Mouse (Mus musculus) heart, embryonic 10.5 days (tissue): ENCODE measurements around the gene Cmip. TPM values are rescaled to one million over a fixed set of nuclear protein-coding genes. Genes with fewer than 3 reads are reported as not detected.

ENCODE experiments used
- DNase-seq: peaks from one replicate; pipeline ENCODE4 v3.0.0-alpha.2; 2017; ENCODE audit warnings: low spot score
- H3K27ac ChIP-seq: fragments of 300-500 bp; sonication (generic); 2 replicates; pipeline ENCODE4 v1.5.1; 2016; ENCODE audit warnings: mild to moderate bottlenecking
- H3K27me3 ChIP-seq: fragments of 300-500 bp; sonication (generic); 2 replicates; pipeline ENCODE4 v1.6.1; 2016; ENCODE audit warnings: mild to moderate bottlenecking; ENCODE audit not compliant: poor library complexity, insufficient read depth, severe bottlenecking
- H3K36me3 ChIP-seq: fragments of 300-500 bp; sonication (generic); 2 replicates; pipeline ENCODE4 v1.6.1; 2016; ENCODE audit warnings: mild to moderate bottlenecking, moderate library complexity
- H3K4me1 ChIP-seq: fragments of 300-500 bp; sonication (generic); 2 replicates; pipeline ENCODE4 v1.6.1; 2016; ENCODE audit warnings: mild to moderate bottlenecking
- H3K4me3 ChIP-seq: fragments of 300-500 bp; sonication (generic); 2 replicates; pipeline ENCODE4 v1.5.1; 2016; ENCODE audit warnings: mild to moderate bottlenecking, moderate library complexity
- H3K9me3 ChIP-seq: fragments of 300-500 bp; sonication (generic); 2 replicates; pipeline ENCODE4 v1.6.1; 2016; ENCODE audit warnings: mild to moderate bottlenecking, moderate library complexity
- WGBS: fragments of 180-500 bp; shearing (Covaris S2); methylation state at CpG from one replicate; pipeline ENCODE4 v1.1.7; 2016; 5-methylcytosine and 5-hydroxymethylcytosine counted together
- polyA plus RNA-seq: library from polyadenylated mRNA; unstranded; fragments of >200 nt; fragmentation: Nextera tagmentation; extraction: Ambion mirVana; gene quantifications from 2 replicates; pipeline ENCODE4 v1.2.1, GENCODE M21; 2016

Cmip gene
- 6.4 and 8.3 TPM in 2 replicates for polyA plus RNA-seq

GRCm38 (mm10) chr8:117257029-117257820, at the start of gene Cmip:
Cmip (plus strand) TSS chr8:117257064.
- peak; percentile 85 for DNase-seq
- H3K27me3 ChIP-seq, result no peaks in the 10 kb centered on the region
- H3K4me3 ChIP-seq, result peak within 1 kb of the TSS; percentile 80
- H3K36me3 ChIP-seq, result no peaks in the 10 kb centered on the region
- peak within 1 kb of the TSS; percentile 97 for H3K27ac ChIP-seq
- under 1% methylated on average over 65 of the region's 65 CpGs for WGBS
- H3K9me3 ChIP-seq, result no peaks in the 10 kb centered on the region
- peaks cover 44% of the 10 kb centered on the region for H3K4me1 ChIP-seq

- no peak overlapping the region for H3K4me3 ChIP-seq
- no peaks in the 10 kb centered on the region for H3K27me3 ChIP-seq
- no peaks in the 10 kb centered on the region for H3K9me3 ChIP-seq
- WGBS, result 82% methylated on average over 12 of the region's 12 CpGs
- peaks cover 38% of the 10 kb centered on the region; the same call in 1 of the 2 replicates for H3K36me3 ChIP-seq
- H3K4me1 ChIP-seq, result 0 out of 2 replicates have a peak, but pooled peaks cover 15% of the 10 kb centered on the region
- DNase-seq, result no peak
- H3K27ac ChIP-seq, result no peak overlapping the region
Measured at GRCm38 (mm10) chr8:117209150-117209549, 47.7 kb upstream of the Cmip start.

- Histone ChIP-seq H3K9me3 (no peaks in the 10 kb centered on the region), H3K27me3 (no peaks in the 10 kb centered on the region), H3K4me3 (no peak overlapping the region), H3K36me3 (peaks cover 35% of the 10 kb centered on the region; the same call in 1 of the 2 replicates), H3K4me1 (0 out of 2 replicates have a peak, but pooled peaks cover 15% of the 10 kb centered on the region), H3K27ac (peak overlapping the region; percentile 10; the same call in 1 of the 2 replicates)
- no peak for DNase-seq
- WGBS, result 90% methylated on average over 11 of the region's 11 CpGs
Measured at GRCm38 (mm10) chr8:117212100-117212499, 44.8 kb upstream of the Cmip start.

- no peak overlapping the region for H3K4me3 ChIP-seq
- DNase-seq, result no peak
- H3K36me3 ChIP-seq, result peaks cover 20% of the 10 kb centered on the region; the same call in 1 of the 2 replicates
- 0 out of 2 replicates have a peak, but pooled peaks cover 5% of the 10 kb centered on the region for H3K4me1 ChIP-seq
- WGBS, result 85% methylated on average over 2 of the region's 2 CpGs
- H3K27me3 ChIP-seq, result no peaks in the 10 kb centered on the region
- no peaks in the 10 kb centered on the region for H3K9me3 ChIP-seq
- no peak overlapping the region for H3K27ac ChIP-seq
Measured at GRCm38 (mm10) chr8:117217724-117218123, 39.1 kb upstream of the Cmip start.

- Histone ChIP-seq H3K36me3 (0 out of 2 replicates have a peak, but pooled peaks cover under 1% of the 10 kb centered on the region), H3K4me1 (no peaks in the 10 kb centered on the region), H3K4me3 (no peak overlapping the region), H3K9me3 (no peaks in the 10 kb centered on the region), H3K27me3 (peaks cover 4% of the 10 kb centered on the region; the same call in 1 of the 2 replicates), H3K27ac (no peak overlapping the region)
- DNase-seq, result no peak
- WGBS, result 77% methylated on average over 6 of the region's 6 CpGs
Measured at GRCm38 (mm10) chr8:117222396-117222795, 34.5 kb upstream of the Cmip start.

- peak overlapping the region; percentile 50 for H3K4me3 ChIP-seq
Measured at GRCm38 (mm10) chr8:117224630-117225029, 32.2 kb upstream of the Cmip start.

GRCm38 (mm10) chr8:117226306-117226705, 30.6 kb upstream of the Cmip start:
- Histone ChIP-seq H3K27me3 (peaks cover 4% of the 10 kb centered on the region; the same call in 1 of the 2 replicates), H3K9me3 (no peaks in the 10 kb centered on the region), H3K4me3 (no peak overlapping the region), H3K4me1 (no peaks in the 10 kb centered on the region), H3K27ac (no peak overlapping the region), H3K36me3 (no peaks in the 10 kb centered on the region)
- 80% methylated on average over 12 of the region's 12 CpGs for whole genome bisulfite sequencing
- DNase-seq, result no peak

More at GRCm38 (mm10) chr8:117224630-117225029, 32.2 kb upstream of the Cmip start:
- Histone ChIP-seq H3K4me1 (no peaks in the 10 kb centered on the region), H3K9me3 (no peaks in the 10 kb centered on the region), H3K36me3 (no peaks in the 10 kb centered on the region), H3K27me3 (peaks cover 4% of the 10 kb centered on the region; the same call in 1 of the 2 replicates), H3K27ac (peak overlapping the region; percentile 74)
- peak; percentile 92 for DNase-seq
- WGBS, result 14% methylated on average over 9 of the region's 9 CpGs

GRCm38 (mm10) chr8:117227339-117227738, 29.5 kb upstream of the Cmip start:
- DNase-seq, result no peak
- H3K9me3 ChIP-seq, result no peaks in the 10 kb centered on the region
- 92% methylated on average over 2 of the region's 2 CpGs for WGBS
- peaks cover 4% of the 10 kb centered on the region; the same call in 1 of the 2 replicates for H3K27me3 ChIP-seq
- no peaks in the 10 kb centered on the region for H3K4me1 ChIP-seq
- H3K27ac ChIP-seq, result no peak overlapping the region
- H3K4me3 ChIP-seq, result no peak overlapping the region
- no peaks in the 10 kb centered on the region for H3K36me3 ChIP-seq

- Histone ChIP-seq H3K27me3 (no peaks in the 10 kb centered on the region), H3K9me3 (no peaks in the 10 kb centered on the region), H3K27ac (no peak overlapping the region), H3K36me3 (no peaks in the 10 kb centered on the region), H3K4me1 (no peaks in the 10 kb centered on the region), H3K4me3 (no peak overlapping the region)
- no peak for DNase-seq
- 78% methylated on average over 7 of the region's 7 CpGs for WGBS
Measured at GRCm38 (mm10) chr8:117233199-117233598, 23.7 kb upstream of the Cmip start.

GRCm38 (mm10) chr8:117236531-117236930, 20.3 kb upstream of the Cmip start:
- no peak for DNase-seq
- Histone ChIP-seq H3K4me3 (no peak overlapping the region), H3K27ac (no peak overlapping the region), H3K36me3 (no peaks in the 10 kb centered on the region), H3K9me3 (no peaks in the 10 kb centered on the region), H3K4me1 (peaks cover 5% of the 10 kb centered on the region; the same call in 1 of the 2 replicates), H3K27me3 (no peaks in the 10 kb centered on the region)
- 91% methylated on average over 4 of the region's 4 CpGs for WGBS

- no peaks in the 10 kb centered on the region for H3K9me3 ChIP-seq
- 82% methylated on average over 5 of the region's 5 CpGs for WGBS
Measured at GRCm38 (mm10) chr8:117240326-117240725, 16.5 kb upstream of the Cmip start.

GRCm38 (mm10) chr8:117240841-117241494, 15.9 kb upstream of the Cmip start:
- Histone ChIP-seq H3K4me3 (no peak overlapping the region), H3K4me1 (peaks cover 12% of the 10 kb centered on the region; the same call in 1 of the 2 replicates), H3K36me3 (no peaks in the 10 kb centered on the region), H3K9me3 (no peaks in the 10 kb centered on the region), H3K27ac (no peak overlapping the region), H3K27me3 (no peaks in the 10 kb centered on the region)
- WGBS, result 78% methylated on average over 5 of the region's 5 CpGs
- no peak for DNase-seq

More at GRCm38 (mm10) chr8:117240326-117240725, 16.5 kb upstream of the Cmip start:
- Histone ChIP-seq H3K27me3 (no peaks in the 10 kb centered on the region), H3K36me3 (no peaks in the 10 kb centered on the region), H3K4me3 (no peak overlapping the region), H3K4me1 (peaks cover 12% of the 10 kb centered on the region; the same call in 1 of the 2 replicates), H3K27ac (no peak overlapping the region)
- no peak for DNase-seq

GRCm38 (mm10) chr8:117241848-117242247, 15.0 kb upstream of the Cmip start:
- DNase-seq, result no peak
- Histone ChIP-seq H3K4me1 (peaks cover 12% of the 10 kb centered on the region; the same call in 1 of the 2 replicates), H3K36me3 (no peaks in the 10 kb centered on the region), H3K27ac (no peak overlapping the region), H3K27me3 (no peaks in the 10 kb centered on the region), H3K4me3 (no peak overlapping the region), H3K9me3 (no peaks in the 10 kb centered on the region)
- 38% methylated on average over 3 of the region's 3 CpGs for WGBS
